Mouse (Mus musculus): ENCODE measurements around the gene Pwwp2a.

The Pwwp2a gene

GRCm38 (mm10) chr11:43681472-43682414, at the start of gene Pwwp2a:
Pwwp2a (plus strand) TSS chr11:43681998.
- DNase-seq = peak; percentile 98

DNA sequence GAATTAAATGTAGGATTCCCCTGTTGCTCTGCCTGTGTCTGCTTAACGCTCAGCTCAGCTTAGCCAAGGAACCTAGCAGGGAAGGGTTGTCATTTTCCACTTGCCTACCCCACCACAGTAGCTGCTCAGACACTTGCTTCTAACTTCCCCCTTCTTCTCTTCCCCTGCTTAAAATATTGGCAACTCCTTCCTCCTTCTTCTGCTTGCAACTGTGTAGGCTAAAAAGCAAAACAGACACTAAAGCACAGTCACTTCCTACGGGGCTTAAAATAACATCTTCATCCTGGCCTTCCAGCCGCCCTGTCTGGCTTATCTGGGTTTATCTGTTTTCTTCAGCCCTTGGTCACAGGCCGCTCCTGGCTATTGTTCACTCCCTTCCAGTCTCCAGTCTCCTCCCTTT, 49.2 kb upstream of the Pwwp2a start:
- no peak for DNase-seq

DNA sequence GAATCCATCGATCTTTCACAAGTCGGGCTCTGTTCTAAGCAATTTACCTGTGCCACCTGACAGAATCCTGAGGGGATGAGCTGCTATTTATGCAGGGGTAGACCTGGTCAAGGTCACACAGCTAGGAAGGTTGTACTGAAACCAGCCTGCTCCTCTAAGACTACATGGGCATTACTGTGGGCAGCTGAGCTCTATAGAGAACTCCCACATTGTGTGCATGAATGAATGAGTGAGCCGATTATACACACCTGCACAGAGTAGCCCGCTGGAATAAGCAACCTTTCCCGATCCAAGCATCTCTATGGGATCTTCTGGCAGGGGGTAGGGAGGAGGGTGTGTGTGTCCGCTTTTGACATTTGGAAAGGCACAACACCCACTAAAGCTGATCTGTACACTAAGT, 48.6 kb upstream of the Pwwp2a start:
- no peak for DNase-seq

- DNase-seq = peak; percentile 82
Observed at GRCm38 (mm10) chr11:43633658-43634401, 48.0 kb upstream of the Pwwp2a start.

DNA sequence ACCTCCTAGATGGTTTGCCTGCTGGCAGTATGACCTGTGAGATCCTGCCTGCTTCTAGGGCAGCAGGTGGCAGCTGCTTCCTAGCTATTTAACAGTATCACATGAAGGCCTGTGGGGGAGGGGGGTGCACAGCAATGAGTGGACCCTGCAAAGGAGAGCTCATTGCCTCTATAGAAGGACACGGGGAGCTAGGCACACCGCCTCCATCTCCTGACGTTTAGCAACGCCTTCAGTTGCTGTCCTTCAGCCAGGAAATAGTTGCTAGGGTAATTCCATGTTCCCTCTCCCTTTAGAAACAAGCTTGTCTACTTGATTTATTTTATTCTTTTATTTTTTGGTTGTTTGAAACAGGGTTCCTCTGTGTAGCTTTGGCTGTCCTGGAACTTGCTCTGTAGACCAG, 45.0 kb upstream of the Pwwp2a start:
- no peak for DNase-seq

DNA sequence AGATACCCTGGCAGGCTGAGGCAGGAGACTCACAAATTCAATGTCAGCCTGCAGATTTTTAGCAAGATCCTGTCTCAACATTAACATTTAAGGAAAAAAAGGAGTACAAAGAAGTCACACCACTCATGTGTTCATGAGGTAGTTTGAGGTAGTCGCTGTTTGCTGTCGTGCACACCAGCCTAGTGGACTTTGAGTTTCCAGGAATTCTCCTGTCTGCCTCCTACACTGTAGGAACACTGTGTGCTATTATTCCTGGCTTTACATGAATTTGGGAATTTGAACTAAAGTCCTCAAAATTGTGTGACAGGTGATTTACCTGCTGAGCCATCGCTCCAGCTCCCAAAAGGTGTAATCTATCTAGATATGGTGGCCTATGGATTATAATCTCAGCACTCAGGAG, 43.3 kb upstream of the Pwwp2a start:
- no peak for DNase-seq

- DNase-seq = peak; percentile 89
Observed at GRCm38 (mm10) chr11:43643180-43643591, 38.6 kb upstream of the Pwwp2a start.

DNA sequence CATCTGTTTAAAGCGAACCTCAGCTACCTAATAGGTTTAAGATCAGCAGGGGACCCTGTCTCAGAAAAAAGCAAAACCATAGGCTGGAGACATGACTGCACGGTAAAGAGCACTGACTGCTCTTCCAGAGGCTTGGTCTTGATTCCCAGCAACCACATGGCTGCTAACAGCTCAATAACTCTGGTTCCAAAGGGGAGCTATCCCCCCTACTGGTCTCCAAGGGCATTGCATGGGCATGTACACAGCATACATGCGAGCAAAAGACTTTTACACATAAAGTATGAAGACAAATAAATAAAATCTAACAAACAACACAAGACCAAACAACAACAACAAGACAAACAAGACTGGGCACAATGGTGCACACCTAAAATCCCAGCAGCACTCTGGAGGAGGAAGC, 36.5 kb upstream of the Pwwp2a start:
- DNase-seq = no peak

DNA sequence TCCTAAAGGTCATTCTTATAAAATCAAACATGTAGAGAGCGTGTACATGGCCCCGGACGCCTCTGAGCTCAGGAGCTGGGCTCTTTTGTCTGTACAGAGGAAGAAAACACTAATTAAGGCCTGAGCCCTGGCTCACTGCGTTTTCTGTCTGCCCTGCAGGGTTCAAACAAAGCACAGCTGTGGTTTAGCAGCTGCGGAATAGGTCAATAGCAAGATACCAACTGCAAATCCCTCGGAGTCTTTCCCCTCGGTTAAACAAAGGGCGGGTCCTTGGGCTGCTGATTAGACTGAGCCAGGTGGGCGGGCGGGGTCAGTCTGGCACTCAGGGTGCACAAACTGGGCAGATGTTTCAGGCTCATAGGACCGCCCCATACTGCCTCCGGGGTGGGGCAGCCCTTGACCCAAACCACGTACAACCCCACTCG, 28.7 kb upstream of the Pwwp2a start:
- no peak for DNase-seq

- no peak for DNase-seq
Observed at GRCm38 (mm10) chr11:43656464-43656863, 25.3 kb upstream of the Pwwp2a start.

- no peak for DNase-seq
Observed at GRCm38 (mm10) chr11:43658010-43658409, 23.8 kb upstream of the Pwwp2a start.

DNA sequence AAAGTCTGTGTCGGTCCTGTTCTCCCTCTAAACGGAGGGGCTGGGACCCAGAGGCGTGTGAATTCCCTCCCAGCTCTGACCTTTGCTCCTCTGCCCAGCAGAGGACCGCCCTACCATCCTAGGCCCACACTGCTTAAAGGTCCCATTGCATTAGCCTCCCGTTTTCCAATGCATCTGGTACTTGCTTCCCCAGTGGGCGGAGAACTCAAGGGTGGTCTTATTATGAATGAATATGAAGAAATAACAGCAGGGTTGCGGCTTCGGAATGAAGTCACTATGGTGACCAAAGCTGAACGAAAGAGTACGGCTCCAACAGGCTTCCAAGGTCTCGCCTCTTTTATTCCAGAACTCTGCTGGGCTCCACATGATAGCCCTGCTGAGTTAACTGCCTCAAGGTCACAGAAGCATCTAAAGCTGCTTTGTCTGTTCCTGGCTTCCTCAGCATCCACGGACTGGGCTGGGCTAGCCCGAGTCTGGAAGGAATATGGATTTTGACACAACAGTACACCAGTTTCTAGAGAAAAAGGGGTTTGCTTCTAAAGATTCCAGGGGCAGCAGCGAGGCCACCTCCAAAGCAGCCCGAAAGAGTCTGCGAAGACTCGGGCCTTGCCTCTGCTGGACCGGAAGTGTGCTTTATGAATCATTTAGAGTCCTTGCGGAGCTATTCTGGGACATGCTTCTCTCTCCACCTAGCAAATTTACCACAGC, 14.6 kb upstream of the Pwwp2a start:
- DNase-seq = no peak

DNA sequence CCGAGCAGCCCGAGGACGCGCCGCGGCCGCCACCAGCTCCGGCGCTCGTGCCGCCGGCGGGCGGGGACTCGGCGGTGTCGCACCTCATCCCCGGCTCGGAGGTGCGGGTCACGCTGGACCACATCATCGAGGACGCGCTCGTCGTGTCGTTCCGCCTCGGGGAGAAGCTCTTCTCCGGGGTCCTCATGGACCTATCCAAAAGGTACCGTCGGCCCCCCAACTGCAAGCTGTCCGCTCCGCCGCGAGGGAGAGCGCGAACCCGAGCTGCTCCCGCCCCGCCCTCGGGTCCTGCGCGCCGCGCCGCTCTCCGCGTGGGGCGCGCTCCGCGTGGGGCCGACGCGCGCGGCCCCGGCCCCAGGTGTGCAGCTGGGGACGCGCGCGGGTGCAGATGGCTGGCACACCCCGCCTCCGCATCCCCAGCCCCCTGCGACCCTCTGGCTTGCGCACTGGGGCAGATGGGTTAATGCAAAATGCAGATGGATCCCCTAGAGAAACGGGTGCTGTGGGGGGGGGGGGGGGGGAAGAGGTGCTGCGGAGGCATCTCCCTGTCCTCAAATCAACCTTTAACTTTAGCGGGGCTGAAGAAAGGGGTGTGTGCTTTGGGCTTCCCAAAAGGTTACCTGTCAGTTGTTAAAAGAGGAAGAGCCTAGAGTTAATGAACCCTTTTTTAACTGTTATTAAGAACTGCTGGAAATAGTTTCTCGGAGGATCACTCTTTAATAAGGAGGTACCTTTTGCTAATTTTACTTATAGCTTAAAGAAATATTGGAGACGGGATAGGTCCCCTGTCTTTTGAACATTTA, 818 bp downstream of the Pwwp2a start:
- peak; percentile 44 for DNase-seq

GRCm38 (mm10) chr11:43688850-43689249, 7.1 kb downstream of the Pwwp2a start:
- DNase-seq = no peak

- no peak for DNase-seq
Observed at GRCm38 (mm10) chr11:43696623-43697022, 14.8 kb downstream of the Pwwp2a start.

DNA sequence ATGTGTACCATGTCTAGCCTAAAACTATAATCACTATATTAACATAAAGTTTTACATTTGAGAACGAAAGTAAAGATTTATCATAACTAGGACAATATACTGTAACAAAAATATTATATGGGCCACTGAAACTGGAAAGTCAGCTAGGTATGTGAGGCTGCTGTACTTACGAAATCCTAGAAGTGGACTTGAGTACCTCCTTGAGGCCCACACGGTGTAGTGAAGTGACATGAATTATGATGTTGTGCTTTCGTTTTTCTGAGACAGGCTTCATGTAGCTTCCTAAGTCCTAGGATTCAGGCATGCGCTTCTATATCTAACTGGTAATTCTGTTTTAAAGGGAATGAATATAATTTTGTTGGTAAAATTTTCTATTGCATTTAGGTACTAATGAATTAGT, 16.8 kb downstream of the Pwwp2a start:
- DNase-seq = no peak

GRCm38 (mm10) chr11:43700291-43700690, 18.5 kb downstream of the Pwwp2a start:
- DNase-seq = no peak

DNA sequence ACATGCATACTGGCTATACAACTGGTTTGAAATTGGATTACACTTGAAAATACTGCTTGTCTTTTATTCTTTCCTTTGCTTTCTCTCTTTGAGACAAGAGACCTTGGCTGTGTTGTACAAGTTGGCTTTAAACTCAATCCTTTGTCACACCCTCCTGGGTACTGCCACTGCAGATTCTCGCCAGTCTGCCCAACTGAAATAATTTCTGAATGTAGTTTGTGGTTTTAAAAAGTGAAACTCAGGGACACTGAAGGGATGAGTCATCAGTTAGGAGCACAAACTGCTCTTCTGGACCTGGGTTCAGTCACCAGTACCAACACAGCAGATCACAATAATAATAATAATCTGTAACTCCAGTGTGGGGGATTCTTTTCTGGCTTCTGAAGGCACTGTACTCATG, 21.8 kb downstream of the Pwwp2a start:
- DNase-seq = no peak

DNA sequence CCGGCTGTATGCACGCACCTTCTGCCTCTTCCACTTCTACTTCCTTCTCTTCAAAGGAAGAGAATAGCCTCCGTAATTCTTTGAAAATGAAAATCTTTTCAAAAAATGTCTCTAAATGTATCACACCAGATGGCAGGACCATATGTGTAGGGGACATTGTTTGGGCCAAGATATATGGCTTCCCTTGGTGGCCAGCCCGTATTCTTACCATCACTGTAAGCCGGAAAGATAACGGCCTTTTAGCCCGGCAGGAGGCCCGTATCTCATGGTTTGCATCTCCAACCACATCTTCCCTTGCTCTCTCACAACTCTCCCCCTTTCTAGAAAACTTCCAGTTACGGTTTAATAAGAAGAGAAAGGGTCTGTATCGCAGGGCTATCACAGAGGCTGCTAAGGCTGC, 24.0 kb downstream of the Pwwp2a start:
- DNase-seq = no peak

DNA sequence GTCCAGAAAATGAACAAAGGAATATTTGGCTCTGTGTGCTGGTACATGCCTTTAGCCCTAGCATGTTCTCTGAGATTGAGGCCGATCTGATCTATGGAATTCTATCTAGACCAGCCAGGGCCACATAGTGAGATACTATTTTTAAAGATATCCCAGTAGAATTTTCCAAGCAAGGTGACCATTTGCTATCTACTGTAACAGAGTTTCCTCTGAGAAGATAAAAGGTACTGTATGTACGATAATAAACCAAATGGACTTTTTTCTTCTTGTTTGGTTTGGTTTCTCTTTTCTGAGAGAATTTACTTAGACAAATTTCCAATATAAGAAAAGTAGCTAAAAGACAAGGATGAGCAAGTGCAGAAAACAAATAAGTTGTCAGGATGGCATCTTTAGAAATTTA, 26.6 kb downstream of the Pwwp2a start:
- DNase-seq = no peak

GRCm38 (mm10) chr11:43712178-43712577, 30.4 kb downstream of the Pwwp2a start:
- no peak for DNase-seq

- no peak for DNase-seq
Observed at GRCm38 (mm10) chr11:43723411-43723810, 41.6 kb downstream of the Pwwp2a start.

DNA sequence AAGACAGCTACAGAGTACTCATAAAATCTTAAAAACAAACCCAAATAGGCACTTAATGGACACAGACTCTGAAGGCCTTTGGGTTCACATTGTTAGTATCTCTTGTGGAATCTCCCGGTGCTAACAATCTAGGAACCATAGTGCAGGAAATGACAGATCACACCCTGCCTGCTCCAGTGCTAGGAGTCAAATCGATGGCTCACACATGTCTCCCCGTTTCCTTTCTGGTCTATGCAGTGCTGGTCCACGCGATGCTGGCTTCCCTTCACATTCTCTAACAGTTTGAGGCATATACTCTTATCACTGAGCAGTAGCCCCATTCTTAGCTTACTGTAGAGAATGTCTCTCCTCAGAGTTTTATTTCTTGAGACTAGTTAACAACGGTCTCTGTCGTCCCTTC, 46.0 kb downstream of the Pwwp2a start:
- DNase-seq = no peak

All from kidney, adult 11 months (tissue).